Mouse (Mus musculus): Measurements from ENCODE around the gene Asb2. TPM values are rescaled to one million over a fixed set of nuclear protein-coding genes. Genes with fewer than 3 reads are reported as not detected.

The Asb2 gene
- total and polyA plus RNA-seq, 3 experiments = 0.05 TPM; not detected in 2

DNA sequence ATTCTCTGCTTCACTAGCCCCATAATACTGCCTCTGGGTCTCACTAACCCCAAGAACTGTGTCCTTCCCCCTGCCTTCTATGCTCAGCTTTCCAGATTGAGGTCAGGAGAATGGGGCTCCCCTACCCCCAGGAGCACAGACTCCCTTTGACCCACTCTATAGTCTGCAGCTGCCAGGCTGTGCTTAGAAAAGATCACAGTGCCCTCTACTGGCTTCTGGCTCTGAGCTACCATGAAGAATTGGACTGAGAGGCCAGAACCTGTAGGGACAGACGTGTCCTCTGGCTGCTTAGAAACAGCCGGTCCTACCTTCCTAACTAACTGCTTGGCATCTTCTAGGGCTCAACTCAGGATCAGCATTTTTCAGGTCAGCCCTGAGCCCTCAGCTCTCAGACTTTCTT lies 49.6 kb downstream of the Asb2 start:
- ATAC-seq (ENCODE audit: extremely low read depth, insufficient number of reproducible peaks, low FRiP score, poor library complexity, severe bottlenecking) = no peak
- DNase-seq (ENCODE audit: low spot score) = no peak

DNA sequence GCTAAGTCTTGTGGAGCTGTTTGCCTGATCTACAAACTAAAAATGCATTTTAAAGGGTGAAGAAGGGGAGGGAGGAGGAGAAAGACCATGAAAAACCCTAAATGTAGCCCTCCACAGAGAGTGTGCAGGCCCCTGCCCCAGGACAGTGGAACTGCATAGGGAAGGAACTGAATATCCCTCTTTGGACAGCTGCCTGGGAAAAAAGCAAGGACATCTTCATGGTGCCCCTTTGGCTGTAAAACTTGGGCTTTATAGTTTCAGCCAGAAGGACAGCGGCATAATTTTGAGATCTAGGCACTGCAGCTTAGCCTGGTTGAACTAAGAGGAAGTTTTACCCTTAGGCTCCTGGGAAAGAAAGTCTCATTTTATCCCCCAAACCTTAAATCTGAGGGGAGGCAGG lies 52.8 kb downstream of the Asb2 start:
- TF ChIP-seq TAL1 (conservative IDR thresholded peaks at IDR 0.05; ENCODE audit: low read depth, low read length) (no peak), GATA1 (IDR thresholded peaks at IDR 0.05; ENCODE audit: borderline replicate concordance, low read length) (no peak), POLR2AphosphoS5 (IDR thresholded peaks at IDR 0.05; ENCODE audit: insufficient replicate concordance, low read depth, low read length) (no peak), CTCF (IDR thresholded peaks at IDR 0.05; ENCODE audit: low read depth, low read length) (no peak), GATA2 (IDR thresholded peaks at IDR 0.05; ENCODE audit: borderline replicate concordance, low read depth, low read length) (no peak)
- ATAC-seq (ENCODE audit: extremely low read depth, insufficient number of reproducible peaks, low FRiP score, poor library complexity, severe bottlenecking) (no peak), DNase-seq (ENCODE audit: low spot score) (no peak)
- Histone ChIP-seq H3K4me3 (ENCODE audit: low read depth, low read length) (no peak overlapping the region), H3K36me3 (replicated peaks) (no peaks in the 10 kb centered on the region), H3K4me1 (ENCODE audit: insufficient read depth, low read depth, low read length) (no peaks in the 10 kb centered on the region), H3K9me3 (replicated peaks) (peaks cover 64% of the 10 kb centered on the region), H3K27me3 (ENCODE audit: insufficient read depth, low read length) (no peaks in the 10 kb centered on the region)

More for the DNA sequence above, 49.6 kb downstream of the Asb2 start:
- H3K9me3 ChIP-seq (replicated peaks) = peaks cover 49% of the 10 kb centered on the region
- no peaks in the 10 kb centered on the region for H3K27me3 ChIP-seq (ENCODE audit: insufficient read depth, low read length)
- H3K36me3 ChIP-seq (replicated peaks) = no peaks in the 10 kb centered on the region
- H3K4me1 ChIP-seq (ENCODE audit: insufficient read depth, low read depth, low read length) = no peaks in the 10 kb centered on the region
- TF ChIP-seq CTCF (IDR thresholded peaks at IDR 0.05; ENCODE audit: low read depth, low read length) (no peak), TAL1 (conservative IDR thresholded peaks at IDR 0.05; ENCODE audit: low read depth, low read length) (no peak), GATA1 (IDR thresholded peaks at IDR 0.05; ENCODE audit: borderline replicate concordance, low read length) (no peak), POLR2AphosphoS5 (IDR thresholded peaks at IDR 0.05; ENCODE audit: insufficient replicate concordance, low read depth, low read length) (no peak), GATA2 (IDR thresholded peaks at IDR 0.05; ENCODE audit: borderline replicate concordance, low read depth, low read length) (no peak)
- no peak overlapping the region for H3K4me3 ChIP-seq (ENCODE audit: low read depth, low read length)

DNA sequence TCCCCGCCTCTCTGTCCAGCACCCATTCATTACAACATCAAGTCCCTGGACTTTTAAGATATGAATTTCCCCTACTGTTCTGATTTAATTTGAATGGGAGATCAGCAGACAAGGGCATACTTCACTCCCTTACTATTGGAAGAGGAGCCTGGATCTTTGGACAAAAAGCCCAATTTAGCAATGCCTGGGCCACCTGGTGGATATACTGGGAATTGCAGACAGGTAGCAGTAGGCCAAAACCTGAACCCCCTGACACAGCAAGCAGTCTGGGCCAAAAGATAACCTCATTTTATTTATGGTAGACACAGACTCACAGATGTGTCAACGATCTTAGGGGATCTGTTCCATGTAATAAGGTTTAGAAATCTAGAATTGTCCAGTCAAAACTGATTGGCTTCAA lies 54.2 kb downstream of the Asb2 start:
- DNase-seq (ENCODE audit: low spot score) (no peak), ATAC-seq (ENCODE audit: extremely low read depth, insufficient number of reproducible peaks, low FRiP score, poor library complexity, severe bottlenecking) (no peak)
- TF ChIP-seq TAL1 (conservative IDR thresholded peaks at IDR 0.05; ENCODE audit: low read depth, low read length) (no peak), GATA2 (IDR thresholded peaks at IDR 0.05; ENCODE audit: borderline replicate concordance, low read depth, low read length) (no peak), CTCF (IDR thresholded peaks at IDR 0.05; ENCODE audit: low read depth, low read length) (peak; percentile 51)
- Histone ChIP-seq H3K27me3 (ENCODE audit: insufficient read depth, low read length) (no peaks in the 10 kb centered on the region), H3K4me3 (ENCODE audit: low read depth, low read length) (no peak overlapping the region), H3K4me1 (ENCODE audit: insufficient read depth, low read depth, low read length) (no peaks in the 10 kb centered on the region), H3K36me3 (replicated peaks) (no peaks in the 10 kb centered on the region), H3K9me3 (replicated peaks) (peaks cover 71% of the 10 kb centered on the region)

DNA sequence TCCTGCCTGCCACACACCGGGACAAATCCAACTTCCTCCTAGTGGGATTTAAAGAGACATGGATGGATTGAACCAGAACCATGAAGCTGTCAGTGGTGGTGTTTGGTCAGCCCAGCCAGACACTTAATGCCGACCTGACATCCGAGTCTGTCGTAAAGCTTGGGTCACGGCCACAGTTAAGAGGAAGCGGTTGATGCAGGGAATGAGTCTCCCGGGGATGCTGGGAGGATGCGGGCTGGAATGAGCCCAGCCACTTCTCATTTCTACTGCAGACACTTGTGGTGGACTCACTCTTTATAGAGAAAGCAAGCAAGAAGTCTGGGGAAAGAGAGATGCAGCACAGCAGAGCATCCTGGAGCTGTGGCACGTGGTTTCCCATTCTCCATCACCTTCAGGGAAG lies 55.3 kb downstream of the Asb2 start:
- ATAC-seq (ENCODE audit: extremely low read depth, insufficient number of reproducible peaks, low FRiP score, poor library complexity, severe bottlenecking) = no peak
- TF ChIP-seq GATA2 (IDR thresholded peaks at IDR 0.05; ENCODE audit: borderline replicate concordance, low read depth, low read length) = no peak
- TF ChIP-seq CTCF (IDR thresholded peaks at IDR 0.05; ENCODE audit: low read depth, low read length) = no peak
- no peak for TF ChIP-seq POLR2AphosphoS5 (IDR thresholded peaks at IDR 0.05; ENCODE audit: insufficient replicate concordance, low read depth, low read length)
- TF ChIP-seq TAL1 (conservative IDR thresholded peaks at IDR 0.05; ENCODE audit: low read depth, low read length) = no peak
- TF ChIP-seq GATA1 (IDR thresholded peaks at IDR 0.05; ENCODE audit: borderline replicate concordance, low read length) = no peak

DNA sequence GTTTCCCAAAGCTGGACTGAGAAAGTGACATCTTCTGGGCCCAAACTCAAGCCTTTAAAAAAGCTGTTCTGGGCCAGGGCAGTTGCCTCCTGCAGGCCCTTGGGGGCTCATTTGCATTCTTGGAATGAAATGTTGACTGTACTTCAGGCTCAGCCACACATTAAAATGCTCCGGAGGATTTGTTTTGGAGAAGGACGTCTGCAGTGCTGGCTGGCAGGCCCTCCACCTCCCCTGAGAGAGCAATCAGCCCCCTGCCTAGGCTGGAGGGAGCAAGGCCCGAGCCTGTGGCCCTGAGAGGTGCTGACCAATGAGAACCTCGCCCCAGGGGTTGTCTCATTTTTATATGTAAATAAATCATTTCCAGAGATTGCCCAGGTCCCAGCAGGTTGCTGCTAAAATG lies 59.5 kb downstream of the Asb2 start:
- Histone ChIP-seq H3K27me3 (ENCODE audit: insufficient read depth, low read length) (no peaks in the 10 kb centered on the region), H3K4me1 (ENCODE audit: insufficient read depth, low read depth, low read length) (no peaks in the 10 kb centered on the region), H3K9me3 (replicated peaks) (peaks cover 75% of the 10 kb centered on the region), H3K36me3 (replicated peaks) (no peaks in the 10 kb centered on the region), H3K4me3 (ENCODE audit: low read depth, low read length) (no peak overlapping the region)
- no peak for DNase-seq (ENCODE audit: low spot score)
- no peak for TF ChIP-seq CTCF (IDR thresholded peaks at IDR 0.05; ENCODE audit: low read depth, low read length)
- no peak for TF ChIP-seq GATA2 (IDR thresholded peaks at IDR 0.05; ENCODE audit: borderline replicate concordance, low read depth, low read length)
- no peak for TF ChIP-seq POLR2AphosphoS5 (IDR thresholded peaks at IDR 0.05; ENCODE audit: insufficient replicate concordance, low read depth, low read length)
- no peak for TF ChIP-seq TAL1 (conservative IDR thresholded peaks at IDR 0.05; ENCODE audit: low read depth, low read length)
- no peak for TF ChIP-seq GATA1 (IDR thresholded peaks at IDR 0.05; ENCODE audit: borderline replicate concordance, low read length)
- no peak for ATAC-seq (ENCODE audit: extremely low read depth, insufficient number of reproducible peaks, low FRiP score, poor library complexity, severe bottlenecking)

More for the DNA sequence above, 55.3 kb downstream of the Asb2 start:
- H3K36me3 ChIP-seq (replicated peaks) = no peaks in the 10 kb centered on the region
- H3K4me3 ChIP-seq (ENCODE audit: low read depth, low read length) = no peak overlapping the region
- DNase-seq (ENCODE audit: low spot score) = no peak
- H3K27me3 ChIP-seq (ENCODE audit: insufficient read depth, low read length) = no peaks in the 10 kb centered on the region
- peaks cover 70% of the 10 kb centered on the region for H3K9me3 ChIP-seq (replicated peaks)
- no peaks in the 10 kb centered on the region for H3K4me1 ChIP-seq (ENCODE audit: insufficient read depth, low read depth, low read length)

DNA sequence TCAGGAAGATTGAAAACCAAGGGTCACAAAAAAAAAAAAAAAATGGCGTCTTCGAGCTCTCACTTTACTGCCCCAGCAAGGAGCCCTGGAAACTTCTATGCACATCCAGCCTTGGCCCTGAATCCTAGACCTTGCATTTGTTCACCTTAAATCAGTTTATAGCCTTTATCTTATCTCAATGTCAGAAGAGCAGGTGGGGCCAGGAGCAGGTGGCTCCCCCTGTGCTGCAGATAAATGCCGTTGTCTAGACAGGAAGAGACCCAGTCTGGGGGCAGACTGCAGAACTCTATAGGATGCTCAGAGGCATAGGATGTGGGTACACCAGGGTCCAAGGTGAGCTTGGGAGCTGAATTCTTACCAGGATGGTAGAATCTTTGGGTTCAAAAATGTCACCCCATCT lies 63.4 kb downstream of the Asb2 start:
- no peak overlapping the region for H3K4me3 ChIP-seq (ENCODE audit: low read depth, low read length)
- DNase-seq (ENCODE audit: low spot score) (no peak), ATAC-seq (ENCODE audit: extremely low read depth, insufficient number of reproducible peaks, low FRiP score, poor library complexity, severe bottlenecking) (no peak)
- TF ChIP-seq CTCF (IDR thresholded peaks at IDR 0.05; ENCODE audit: low read depth, low read length) = no peak
- no peak for TF ChIP-seq GATA1 (IDR thresholded peaks at IDR 0.05; ENCODE audit: borderline replicate concordance, low read length)
- no peak for TF ChIP-seq TAL1 (conservative IDR thresholded peaks at IDR 0.05; ENCODE audit: low read depth, low read length)
- no peak for TF ChIP-seq GATA2 (IDR thresholded peaks at IDR 0.05; ENCODE audit: borderline replicate concordance, low read depth, low read length)
- TF ChIP-seq POLR2AphosphoS5 (IDR thresholded peaks at IDR 0.05; ENCODE audit: insufficient replicate concordance, low read depth, low read length) = no peak
- H3K4me1 ChIP-seq (ENCODE audit: insufficient read depth, low read depth, low read length) = no peaks in the 10 kb centered on the region
- no peaks in the 10 kb centered on the region for H3K36me3 ChIP-seq (replicated peaks)
- H3K9me3 ChIP-seq (replicated peaks) = peaks cover 68% of the 10 kb centered on the region
- no peaks in the 10 kb centered on the region for H3K27me3 ChIP-seq (ENCODE audit: insufficient read depth, low read length)

All from G1E (cell line).